Mouse (Mus musculus): ENCODE measurements around the gene Wasf1.

The Wasf1 gene

GRCm38 (mm10) chr10:40971256-40971655 lies 88.0 kb downstream of the Wasf1 start:
- DNase-seq (ENCODE audit: low read depth, low spot score) = no peak

DNA sequence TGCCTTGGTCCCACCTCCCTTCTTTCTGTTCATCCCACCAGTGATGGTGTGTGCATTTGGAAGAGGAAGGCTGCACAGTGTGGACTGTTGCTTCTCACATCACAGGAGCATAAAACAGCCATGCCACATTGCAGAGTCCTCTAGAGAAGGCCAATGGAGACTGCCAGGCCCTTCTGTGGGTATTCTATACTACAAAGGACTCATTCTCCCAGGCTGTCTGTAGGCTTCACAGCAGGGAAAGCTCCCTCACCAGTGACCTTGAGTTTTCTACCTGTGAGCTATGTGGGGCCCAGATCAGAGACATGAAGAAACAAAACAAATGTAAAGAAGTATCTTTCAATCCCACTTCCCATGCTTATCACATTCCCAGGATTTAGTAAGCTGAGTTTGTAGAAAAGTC lies 100.5 kb downstream of the Wasf1 start:
- no peak for DNase-seq (ENCODE audit: low read depth, low spot score)

GRCm38 (mm10) chr10:40984600-40984999 lies 101.3 kb downstream of the Wasf1 start:
- no peak for DNase-seq (ENCODE audit: low read depth, low spot score)

DNA sequence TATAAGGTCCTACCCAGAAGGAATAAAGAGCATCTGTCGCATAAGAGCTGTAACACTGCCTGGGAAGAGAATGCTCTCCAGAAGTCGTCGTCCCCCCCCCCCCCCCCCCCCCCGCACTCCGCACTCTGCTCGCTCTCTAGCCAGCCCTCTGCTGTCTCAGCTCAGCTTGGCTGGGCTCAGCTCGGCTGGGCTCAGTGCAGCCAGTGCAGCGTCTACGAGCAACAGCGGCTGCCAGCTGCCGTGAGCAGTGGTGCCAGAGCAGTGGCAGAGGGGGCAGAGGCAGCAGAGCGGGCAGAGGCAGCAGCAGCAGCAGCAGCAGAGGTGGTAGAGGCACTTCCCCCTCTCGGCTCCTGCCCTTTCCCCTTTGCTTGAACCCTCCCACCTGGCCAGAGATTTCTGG lies 102.1 kb downstream of the Wasf1 start:
- no peak for DNase-seq (ENCODE audit: low read depth, low spot score)

Data from CD4-positive helper T cell, adult 2 months (primary cell).